Mouse (Mus musculus) limb, embryonic 15.5 days (tissue): ENCODE measurements around the gene Gm48551. TPM values are rescaled to one million over a fixed set of nuclear protein-coding genes. Genes with fewer than 3 reads are reported as not detected.
A peak's percentile ranks its signal among the peaks of the same experiment; 100 is the strongest.

Experiments used
- ATAC-seq: fragments of 200-750 bp; cut with Nextera tagmentation; 2 replicates; pipeline ENCODE4 v1.8.0; 2017; ENCODE audit warnings: low read depth, moderate TSS enrichment; ENCODE audit not compliant: insufficient number of reproducible peaks, low FRiP score, low TSS enrichment
- H3K27ac ChIP-seq: fragments of 300-500 bp; sonication (generic); 2 replicates; pipeline ENCODE4 v1.5.1; 2015; ENCODE audit warnings: moderate library complexity, mild to moderate bottlenecking, inconsistent platforms
- H3K27me3 ChIP-seq: fragments of 300-500 bp; sonication (generic); 2 replicates; pipeline ENCODE4 v1.6.1; 2015; ENCODE audit warnings: inconsistent platforms
- H3K36me3 ChIP-seq: fragments of 300-500 bp; sonication (generic); 2 replicates; pipeline ENCODE4 v1.6.1; 2015; ENCODE audit warnings: inconsistent platforms
- H3K4me1 ChIP-seq: fragments of 300-500 bp; sonication (generic); 2 replicates; pipeline ENCODE4 v1.6.1; 2015; ENCODE audit warnings: inconsistent platforms
- H3K4me2 ChIP-seq: fragments of 300-500 bp; sonication (generic); 2 replicates; pipeline ENCODE4 v1.6.1; 2015; ENCODE audit warnings: mild to moderate bottlenecking, inconsistent platforms
- H3K4me3 ChIP-seq: fragments of 300-500 bp; sonication (generic); 2 replicates; pipeline ENCODE4 v1.5.1; 2015; ENCODE audit warnings: mild to moderate bottlenecking, inconsistent platforms
- H3K9ac ChIP-seq: fragments of 300-500 bp; sonication (generic); 2 replicates; pipeline ENCODE4 v1.6.1; 2015; ENCODE audit warnings: inconsistent platforms
- H3K9me3 ChIP-seq: fragments of 300-500 bp; sonication (generic); 2 replicates; pipeline ENCODE4 v1.6.1; 2016; ENCODE audit warnings: inconsistent platforms
- WGBS: fragments of 180-500 bp; shearing (Covaris S2); methylation state at CpG from one replicate; pipeline ENCODE4 v1.1.7; 2015; 5-methylcytosine and 5-hydroxymethylcytosine counted together
- polyA plus RNA-seq: library from polyadenylated mRNA; unstranded; fragments of >200 nt; fragmentation: Nextera tagmentation; extraction: Ambion mirVana; gene quantifications from 2 replicates; pipeline ENCODE4 v1.2.1, GENCODE M21; 2015

The Gm48551 gene
- polyA plus RNA-seq, 1 experiment from 2014 or later, result 3.1 TPM

- Histone ChIP-seq H3K27ac (no peak overlapping the region), H3K36me3 (peaks cover 44% of the 10 kb centered on the region), H3K4me2 (no peak overlapping the region), H3K9me3 (no peaks in the 10 kb centered on the region), H3K27me3 (no peaks in the 10 kb centered on the region), H3K4me3 (no peak overlapping the region), H3K9ac (no peak overlapping the region), H3K4me1 (peaks cover 43% of the 10 kb centered on the region)
- ATAC-seq, result 0 out of 2 replicates have a peak, but pooled peaks have one; percentile 31
- WGBS, result 61% methylated on average over 23 of the region's 23 CpGs
Observed at GRCm38 (mm10) chr10:81389801-81390677, 5.8 kb downstream of the Gm48551 start.

- H3K9me3 ChIP-seq, result no peaks in the 10 kb centered on the region
- peaks cover 40% of the 10 kb centered on the region for H3K4me1 ChIP-seq
- H3K4me3 ChIP-seq, result no peak overlapping the region
- WGBS, result 89% methylated on average over 13 of the region's 13 CpGs
- ATAC-seq, result no peak
- peaks cover 44% of the 10 kb centered on the region for H3K36me3 ChIP-seq
- H3K27ac ChIP-seq, result no peak overlapping the region
- no peak overlapping the region for H3K9ac ChIP-seq
- no peaks in the 10 kb centered on the region for H3K27me3 ChIP-seq
- no peak overlapping the region for H3K4me2 ChIP-seq
Observed at GRCm38 (mm10) chr10:81390678-81390965, 6.4 kb downstream of the Gm48551 start.

GRCm38 (mm10) chr10:81392270-81392669 is 8.0 kb downstream of the Gm48551 start:
- no peak overlapping the region for H3K4me2 ChIP-seq

GRCm38 (mm10) chr10:81392781-81393185 is 8.5 kb downstream of the Gm48551 start, which contains the start of gene Smim24:
Gene Smim24, plus strand, starts transcription at chr10:81393051.
- peak within 1 kb of the TSS; percentile 33; the same call in 1 of the 2 replicates for H3K9ac ChIP-seq
- 60% methylated on average over 14 of the region's 14 CpGs for WGBS
- H3K4me2 ChIP-seq, result peak within 1 kb of the TSS; percentile 55
- H3K9me3 ChIP-seq, result no peaks in the 10 kb centered on the region
- no peak for ATAC-seq
- peak within 1 kb of the TSS; percentile 29 for H3K4me3 ChIP-seq
- H3K4me1 ChIP-seq, result peaks cover 48% of the 10 kb centered on the region
- H3K36me3 ChIP-seq, result peaks cover 35% of the 10 kb centered on the region
- no peaks in the 10 kb centered on the region for H3K27me3 ChIP-seq
- peak within 1 kb of the TSS; percentile 74 for H3K27ac ChIP-seq

More at GRCm38 (mm10) chr10:81392270-81392669, 8.0 kb downstream of the Gm48551 start:
- H3K27me3 ChIP-seq, result no peaks in the 10 kb centered on the region
- no peak for ATAC-seq
- no peak overlapping the region for H3K9ac ChIP-seq
- no peak overlapping the region for H3K27ac ChIP-seq
- peaks cover 35% of the 10 kb centered on the region for H3K36me3 ChIP-seq
- H3K4me1 ChIP-seq, result peaks cover 43% of the 10 kb centered on the region
- 88% methylated on average over 6 of the region's 6 CpGs for WGBS
- no peak overlapping the region for H3K4me3 ChIP-seq
- H3K9me3 ChIP-seq, result no peaks in the 10 kb centered on the region

GRCm38 (mm10) chr10:81393456-81394063 is 9.3 kb downstream of the Gm48551 start:
- 7% methylated on average over 19 of the region's 19 CpGs for WGBS

GRCm38 (mm10) chr10:81395127-81395526 is 10.9 kb downstream of the Gm48551 start:
- 12% methylated on average over 5 of the region's 5 CpGs for WGBS
- H3K4me2 ChIP-seq, result no peak overlapping the region

More at GRCm38 (mm10) chr10:81393456-81394063, 9.3 kb downstream of the Gm48551 start:
- peak overlapping the region; percentile 74 for H3K27ac ChIP-seq
- H3K27me3 ChIP-seq, result no peaks in the 10 kb centered on the region
- ATAC-seq, result no peak
- H3K4me1 ChIP-seq, result peaks cover 51% of the 10 kb centered on the region
- peak overlapping the region; percentile 33; the same call in 1 of the 2 replicates for H3K9ac ChIP-seq
- H3K9me3 ChIP-seq, result no peaks in the 10 kb centered on the region
- peaks cover 35% of the 10 kb centered on the region for H3K36me3 ChIP-seq
- peak overlapping the region; percentile 55 for H3K4me2 ChIP-seq
- H3K4me3 ChIP-seq, result peak overlapping the region; percentile 29

GRCm38 (mm10) chr10:81395865-81396264 is 11.6 kb downstream of the Gm48551 start:
- WGBS, result 73% methylated on average over 4 of the region's 4 CpGs

More at GRCm38 (mm10) chr10:81395127-81395526, 10.9 kb downstream of the Gm48551 start:
- no peaks in the 10 kb centered on the region for H3K27me3 ChIP-seq
- peaks cover 44% of the 10 kb centered on the region for H3K4me1 ChIP-seq
- no peak overlapping the region for H3K4me3 ChIP-seq
- no peak for ATAC-seq
- no peak overlapping the region for H3K27ac ChIP-seq
- no peaks in the 10 kb centered on the region for H3K9me3 ChIP-seq
- H3K36me3 ChIP-seq, result peaks cover 39% of the 10 kb centered on the region
- no peak overlapping the region for H3K9ac ChIP-seq

GRCm38 (mm10) chr10:81396749-81397148 is 12.5 kb downstream of the Gm48551 start:
- H3K4me1 ChIP-seq, result peaks cover 59% of the 10 kb centered on the region
- 74% methylated on average over 5 of the region's 5 CpGs for WGBS
- 0 out of 2 replicates have a peak overlapping the region, but pooled peaks have one; percentile 3 for H3K9ac ChIP-seq
- no peak overlapping the region for H3K4me3 ChIP-seq
- no peak for ATAC-seq
- H3K36me3 ChIP-seq, result peaks cover 43% of the 10 kb centered on the region
- no peak overlapping the region for H3K4me2 ChIP-seq
- peak overlapping the region; percentile 71 for H3K27ac ChIP-seq
- no peaks in the 10 kb centered on the region for H3K27me3 ChIP-seq
- H3K9me3 ChIP-seq, result no peaks in the 10 kb centered on the region

More at GRCm38 (mm10) chr10:81395865-81396264, 11.6 kb downstream of the Gm48551 start:
- H3K4me3 ChIP-seq, result no peak overlapping the region
- H3K27ac ChIP-seq, result peak overlapping the region; percentile 71; the same call in 1 of the 2 replicates
- peaks cover 47% of the 10 kb centered on the region for H3K36me3 ChIP-seq
- no peaks in the 10 kb centered on the region for H3K27me3 ChIP-seq
- no peak overlapping the region for H3K4me2 ChIP-seq
- no peak overlapping the region for H3K9ac ChIP-seq
- ATAC-seq, result no peak
- H3K4me1 ChIP-seq, result peaks cover 50% of the 10 kb centered on the region
- no peaks in the 10 kb centered on the region for H3K9me3 ChIP-seq

- no peak overlapping the region for H3K4me3 ChIP-seq
- H3K36me3 ChIP-seq, result peaks cover 61% of the 10 kb centered on the region
- 0 out of 2 replicates have a peak overlapping the region, but pooled peaks have one; percentile 10 for H3K9ac ChIP-seq
- no peak overlapping the region for H3K4me2 ChIP-seq
- no peaks in the 10 kb centered on the region for H3K9me3 ChIP-seq
- no peaks in the 10 kb centered on the region for H3K27me3 ChIP-seq
- ATAC-seq, result no peak
- peaks cover 67% of the 10 kb centered on the region for H3K4me1 ChIP-seq
- WGBS, result 65% methylated on average over 5 of the region's 5 CpGs
- H3K27ac ChIP-seq, result no peak overlapping the region
Observed at GRCm38 (mm10) chr10:81399296-81399695, 15.0 kb downstream of the Gm48551 start.

GRCm38 (mm10) chr10:81399798-81400308 is 15.6 kb downstream of the Gm48551 start:
- H3K27me3 ChIP-seq, result no peaks in the 10 kb centered on the region
- peaks cover 70% of the 10 kb centered on the region for H3K4me1 ChIP-seq
- peaks cover 66% of the 10 kb centered on the region for H3K36me3 ChIP-seq

GRCm38 (mm10) chr10:81400371-81401204 is 16.3 kb downstream of the Gm48551 start:
- no peaks in the 10 kb centered on the region for H3K27me3 ChIP-seq
- H3K9me3 ChIP-seq, result no peaks in the 10 kb centered on the region
- peaks cover 67% of the 10 kb centered on the region for H3K4me1 ChIP-seq
- 56% methylated on average over 22 of the region's 22 CpGs for WGBS
- H3K27ac ChIP-seq, result peak overlapping the region; percentile 93; the same call in 1 of the 2 replicates
- no peak overlapping the region for H3K4me3 ChIP-seq
- ATAC-seq, result no peak
- peaks cover 71% of the 10 kb centered on the region for H3K36me3 ChIP-seq
- no peak overlapping the region for H3K4me2 ChIP-seq
- no peak overlapping the region for H3K9ac ChIP-seq

More at GRCm38 (mm10) chr10:81399798-81400308, 15.6 kb downstream of the Gm48551 start:
- H3K27ac ChIP-seq, result no peak overlapping the region
- 81% methylated on average over 18 of the region's 18 CpGs for WGBS
- no peak overlapping the region for H3K4me3 ChIP-seq
- H3K9ac ChIP-seq, result no peak overlapping the region
- no peak for ATAC-seq
- no peak overlapping the region for H3K4me2 ChIP-seq
- no peaks in the 10 kb centered on the region for H3K9me3 ChIP-seq
